Mouse (Mus musculus): ENCODE measurements around the gene Gm4792. TPM values are rescaled to one million over a fixed set of nuclear protein-coding genes. Genes with fewer than 3 reads are reported as not detected.

Gm4792 gene
- not detected in 2 replicates for total RNA-seq (2012; rRNA removed)
- total RNA-seq (2014; rRNA removed): not detected in 2 replicates
- polyA plus RNA-seq (2012; ENCODE audit: insufficient read length, low read depth): not detected in 2 replicates

DNA sequence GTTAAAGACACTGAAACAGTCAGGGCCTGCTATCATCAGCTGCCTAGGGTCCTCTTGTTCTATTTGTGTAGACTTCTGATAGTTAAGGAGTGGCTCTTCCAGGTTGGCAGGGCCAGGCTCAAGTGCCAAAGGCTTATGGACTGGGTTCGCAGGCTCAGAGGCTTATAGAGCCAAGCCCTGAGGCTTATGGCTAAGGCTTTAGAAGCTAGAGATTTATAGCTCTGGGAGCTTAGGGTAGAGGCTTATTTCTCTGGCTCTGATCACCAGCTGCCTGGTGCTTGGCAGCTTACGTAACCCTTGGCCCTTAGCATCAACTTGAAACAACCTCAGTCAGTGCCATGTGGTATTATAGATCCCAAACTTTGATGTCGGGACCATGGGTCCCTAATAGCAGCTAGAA lies at the start of gene Gm4792:
TSS of gene Gm4792 (minus strand) at position 233 of the 400 bp plus-strand sequence.
- in situ Hi-C loops (cut with MboI; ENCODE audit: low pct_ligation_motif_present, low pct_unique_long_range_greater_than_20kb, low sequenced_read_pairs) (no loop called here), dilution Hi-C loops (cut with MboI; ENCODE audit: extremely low pct_ligation_motif_present, extremely low pct_unique_long_range_greater_than_20kb, low sequenced_read_pairs) (no loop called here)
- Histone ChIP-seq H3K36me3 (replicated peaks in 1 of 2; ENCODE audit: control insufficient read depth in 1 of 2, insufficient read depth in 1 of 2, low read length in 1 of 2) (no peaks in the 10 kb centered on the region), H3K4me1 (ENCODE audit: control insufficient read depth in 1 of 2, insufficient read depth in 2 of 2) (peaks cover 0 to 11% of the 10 kb centered on the region in 2 experiments; a peak in 3 of 4 replicates), H3K9me3 (replicated peaks; ENCODE audit: low read length) (peaks cover 2% of the 10 kb centered on the region), H3K27me3 (replicated peaks) (no peaks in the 10 kb centered on the region), H3K4me2 (ENCODE audit: insufficient read depth, low read depth, poor library complexity, severe bottlenecking) (no peak within 1 kb of the TSS), H3K4me3 (replicated peaks in 1 of 3; ENCODE audit: low read depth in 2 of 3, low read length in 2 of 3, poor library complexity in 1 of 3) (no peak within 1 kb of the TSS), H3K9ac (ENCODE audit: insufficient read depth, low read depth) (no peak within 1 kb of the TSS), H3K79me2 (replicated peaks; ENCODE audit: control insufficient read depth, extremely low read depth, insufficient read depth, poor library complexity, severe bottlenecking) (no peaks in the 10 kb centered on the region), H3K27ac (ENCODE audit: insufficient read depth, low read depth) (no peak within 1 kb of the TSS)
- TF ChIP-seq ZC3H11A (IDR thresholded peaks at IDR 0.05; ENCODE audit: low read depth, low read length): no peak
- no peak for TF ChIP-seq CHD1 (IDR thresholded peaks at IDR 0.05; ENCODE audit: low read depth, low read length)
- TF ChIP-seq NRF1 (IDR thresholded peaks at IDR 0.05; ENCODE audit: low read depth, low read length): no peak
- no peak for TF ChIP-seq TCF12 (IDR thresholded peaks at IDR 0.05; ENCODE audit: low read depth, low read length)
- no peak for TF ChIP-seq POLR2A (IDR thresholded peaks at IDR 0.05; ENCODE audit: low read depth, low read length)
- no peak for TF ChIP-seq EP300 (IDR thresholded peaks at IDR 0.05; ENCODE audit: low read length)
- TF ChIP-seq CHD2 (IDR thresholded peaks at IDR 0.05; ENCODE audit: low read length): no peak
- TF ChIP-seq USF1 (IDR thresholded peaks at IDR 0.05; ENCODE audit: low read depth, low read length): no peak
- TF ChIP-seq JUND (conservative IDR thresholded peaks at IDR 0.05; ENCODE audit: low read depth, low read length): no peak
- TF ChIP-seq E2F4 (IDR thresholded peaks at IDR 0.05; ENCODE audit: insufficient replicate concordance, low read depth, low read length): no peak
- TF ChIP-seq BHLHE40 (IDR thresholded peaks at IDR 0.05; ENCODE audit: low read depth, low read length): no peak
- TF ChIP-seq MYC (IDR thresholded peaks at IDR 0.05; ENCODE audit: low read depth, low read length): no peak
- no peak for TF ChIP-seq MXI1 (IDR thresholded peaks at IDR 0.05; ENCODE audit: low read depth, low read length)
- TF ChIP-seq GABPA (IDR thresholded peaks at IDR 0.05; ENCODE audit: insufficient replicate concordance, low read depth, low read length): no peak
- no peak for TF ChIP-seq UBTF (IDR thresholded peaks at IDR 0.05; ENCODE audit: low read depth, low read length)
- TF ChIP-seq TBP (conservative IDR thresholded peaks at IDR 0.05; ENCODE audit: low read depth, low read length): no peak
- DNase-seq (ENCODE audit: extremely low read depth): no peak

DNA sequence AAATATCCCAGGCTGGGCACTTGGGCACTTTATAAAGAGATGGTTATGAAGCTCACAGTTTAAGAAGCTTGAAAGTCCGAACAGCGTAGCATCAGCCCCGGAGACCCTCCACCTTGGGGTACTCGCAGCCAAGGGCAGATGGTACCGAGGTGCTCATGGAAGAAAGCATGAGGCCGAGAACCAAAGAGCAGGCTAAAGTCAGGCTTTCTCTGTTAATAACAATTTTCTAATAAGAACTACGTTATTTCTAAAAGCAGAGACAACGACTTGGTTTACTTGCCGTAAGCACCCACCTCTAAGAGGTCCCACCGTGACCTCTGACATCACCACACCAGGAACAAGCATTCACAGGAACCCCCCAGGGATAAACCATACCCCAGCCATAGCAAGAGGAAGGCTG lies 49.5 kb upstream of the Gm4792 start:
- no peak for DNase-seq (ENCODE audit: extremely low read depth)
- in situ Hi-C loops (cut with MboI; ENCODE audit: low pct_ligation_motif_present, low pct_unique_long_range_greater_than_20kb, low sequenced_read_pairs): no loop called here
- dilution Hi-C loops (cut with MboI; ENCODE audit: extremely low pct_ligation_motif_present, extremely low pct_unique_long_range_greater_than_20kb, low sequenced_read_pairs): no loop called here

More for the DNA sequence above, 49.5 kb upstream of the Gm4792 start:
- Histone ChIP-seq H3K27me3 (replicated peaks) (no peaks in the 10 kb centered on the region), H3K27ac (ENCODE audit: insufficient read depth, low read depth) (no peak overlapping the region), H3K9ac (ENCODE audit: insufficient read depth, low read depth) (no peak overlapping the region), H3K36me3 (replicated peaks in 1 of 2; ENCODE audit: control insufficient read depth in 1 of 2, insufficient read depth in 1 of 2, low read length in 1 of 2) (no peaks in the 10 kb centered on the region), H3K9me3 (replicated peaks; ENCODE audit: low read length) (no peaks in the 10 kb centered on the region), H3K4me2 (ENCODE audit: insufficient read depth, low read depth, poor library complexity, severe bottlenecking) (no peak overlapping the region), H3K4me3 (replicated peaks in 1 of 3; ENCODE audit: low read depth in 2 of 3, low read length in 2 of 3, poor library complexity in 1 of 3) (no peak overlapping the region), H3K79me2 (replicated peaks; ENCODE audit: control insufficient read depth, extremely low read depth, insufficient read depth, poor library complexity, severe bottlenecking) (no peaks in the 10 kb centered on the region), H3K4me1 (ENCODE audit: control insufficient read depth in 1 of 2, insufficient read depth in 2 of 2) (peaks cover 9 to 44% of the 10 kb centered on the region in 2 experiments)
- TF ChIP-seq JUN (IDR thresholded peaks at IDR 0.05; ENCODE audit: insufficient read depth, low read depth, low read length) (no peak), MEF2A (IDR thresholded peaks at IDR 0.05; ENCODE audit: borderline replicate concordance, low read depth, low read length) (no peak), TBP (conservative IDR thresholded peaks at IDR 0.05; ENCODE audit: low read depth, low read length) (no peak), ETS1 (conservative IDR thresholded peaks at IDR 0.05; ENCODE audit: low read depth, low read length) (no peak), MYC (IDR thresholded peaks at IDR 0.05; ENCODE audit: low read depth, low read length) (no peak), SMC3 (IDR thresholded peaks at IDR 0.05; ENCODE audit: low read depth, low read length) (no peak), RAD21 (IDR thresholded peaks at IDR 0.05; ENCODE audit: low read depth, low read length) (no peak), MAX (IDR thresholded peaks at IDR 0.05; ENCODE audit: low read length) (no peak), KAT2A (IDR thresholded peaks at IDR 0.05; ENCODE audit: insufficient replicate concordance, low read length) (no peak), TCF12 (IDR thresholded peaks at IDR 0.05; ENCODE audit: low read depth, low read length) (no peak), POLR2A (IDR thresholded peaks at IDR 0.05; ENCODE audit: low read depth, low read length) (no peak), NELFE (IDR thresholded peaks at IDR 0.05; ENCODE audit: low read depth, low read length) (no peak), ZMIZ1 (IDR thresholded peaks at IDR 0.05; ENCODE audit: low read depth, low read length) (no peak), USF2 (conservative IDR thresholded peaks at IDR 0.05; ENCODE audit: low read depth, low read length) (no peak), ZNF384 (IDR thresholded peaks at IDR 0.05; ENCODE audit: low read depth, low read length) (no peak), ZKSCAN1 (IDR thresholded peaks at IDR 0.05; ENCODE audit: borderline replicate concordance, low read depth, low read length) (no peak), BHLHE40 (IDR thresholded peaks at IDR 0.05; ENCODE audit: low read depth, low read length) (no peak), MAZ (IDR thresholded peaks at IDR 0.05; ENCODE audit: low read depth, low read length) (no peak)
